Mouse (Mus musculus) heart, adult 2 months (tissue): Measurements from ENCODE around the gene Lmtk2. TPM values are rescaled to one million over a fixed set of nuclear protein-coding genes. Genes with fewer than 3 reads are reported as not detected.
A peak's percentile ranks its signal among the peaks of the same experiment; 100 is the strongest.

ENCODE experiments used
- DNase-seq, 2 experiments: peaks; one replicate each; pipeline ENCODE4 v3.0.0; 2021
- H3K27ac ChIP-seq: fragments of 200-600 bp; 2 replicates; pipeline ENCODE4 v1.8.1; 2022
- H3K27me3 ChIP-seq: fragments of 200-500 bp; 2 replicates; pipeline ENCODE4 v1.6.1; 2012; ENCODE audit warnings: mild to moderate bottlenecking, low read length, inconsistent platforms, mixed read lengths; ENCODE audit not compliant: control insufficient read depth, insufficient read depth
- H3K36me3 ChIP-seq: fragments of 200-500 bp; 2 replicates; pipeline ENCODE4 v1.6.1; 2012; ENCODE audit warnings: low read length, inconsistent platforms; ENCODE audit not compliant: control insufficient read depth, insufficient read depth
- H3K4me1 ChIP-seq: fragments of 200-500 bp; 2 replicates; pipeline ENCODE4 v1.6.1; 2011; ENCODE audit warnings: low read length; ENCODE audit not compliant: control insufficient read depth, insufficient read depth
- H3K4me3 ChIP-seq: fragments of 200-600 bp; 2 replicates; pipeline ENCODE4 v1.8.1; 2022
- H3K79me2 ChIP-seq: fragments of 200-500 bp; replicated peaks from 2 replicates; pipeline ENCODE4 v1.6.1; 2012; ENCODE audit warnings: mild to moderate bottlenecking, inconsistent platforms, low read length, moderate library complexity, mixed read lengths; ENCODE audit not compliant: control insufficient read depth, insufficient read depth
- H3K9ac ChIP-seq: fragments of 200-500 bp; 2 replicates; pipeline ENCODE4 v1.6.1; 2012; ENCODE audit warnings: low read depth, mild to moderate bottlenecking, control low read depth, inconsistent platforms, low read length, mixed read lengths
- CTCF ChIP-seq: fragments of 200-600 bp; IDR thresholded peaks from 2 replicates; pipeline ENCODE4 v1.8.1; 2022; ENCODE audit warnings: antibody characterized with exemption, mild to moderate bottlenecking, moderate library complexity
- EP300 ChIP-seq: fragments of 200-500 bp; IDR thresholded peaks from 2 replicates; pipeline ENCODE4 v1.6.1; 2011; ENCODE audit warnings: low read depth, low read length, control low read depth; ENCODE audit not compliant: insufficient read depth
- POLR2A ChIP-seq: fragments of 200-500 bp; IDR thresholded peaks from 2 replicates; pipeline ENCODE4 v1.6.1; 2011; ENCODE audit warnings: mild to moderate bottlenecking, low read depth, low read length, control low read depth; ENCODE audit not compliant: insufficient read depth
- WGBS: fragments of 180-500 bp; shearing (Covaris S2); methylation state at CpG from one replicate; pipeline ENCODE4 v1.1.7; 2018; 5-methylcytosine and 5-hydroxymethylcytosine counted together
- intact Hi-C: fragments of 180-260 bp; cut with DNase I; formaldehyde crosslinking; loops from one replicate; pipeline ENCODE4 v1.15.1; 2025
- polyA plus RNA-seq: library from polyadenylated mRNA; depleted of rRNA; stranded (reverse); fragments of >200 nt; gene quantifications from 2 replicates; pipeline ENCODE4 v1.2.3, GENCODE M21; 2012
- total RNA-seq, 2 experiments: library from RNA; stranded (reverse); gene quantifications; 2 replicates each; pipeline ENCODE4 v1.2.3; 2021

Lmtk2 gene
- total and polyA plus RNA-seq, 3 experiments = 12.5 to 30.3 (median 27.9) TPM

GRCm38 (mm10) chr5:144169275-144169975 lies 69.2 kb downstream of the Lmtk2 start:
- Histone ChIP-seq H3K79me2 (no peaks in the 10 kb centered on the region), H3K36me3 (no peaks in the 10 kb centered on the region), H3K27ac (no peak overlapping the region), H3K27me3 (no peaks in the 10 kb centered on the region), H3K4me1 (no peaks in the 10 kb centered on the region), H3K4me3 (no peak overlapping the region), H3K9ac (no peak overlapping the region)
- intact Hi-C loops = no loop called here
- DNase-seq = no peak
- 82% methylated on average over 8 of the region's 8 CpGs for WGBS
- TF ChIP-seq CTCF = no peak
- no peak for TF ChIP-seq EP300
- no peak for TF ChIP-seq POLR2A

- WGBS = 93% methylated on average over 18 of the region's 18 CpGs
- Histone ChIP-seq H3K4me3 (no peak overlapping the region), H3K79me2 (no peaks in the 10 kb centered on the region), H3K36me3 (no peaks in the 10 kb centered on the region), H3K9ac (no peak overlapping the region), H3K27ac (no peak overlapping the region), H3K4me1 (no peaks in the 10 kb centered on the region; the same call in 1 of the 2 replicates), H3K27me3 (no peaks in the 10 kb centered on the region)
- intact Hi-C loops = no loop called here
- DNase-seq = no peak
- TF ChIP-seq EP300 = no peak
- TF ChIP-seq CTCF = no peak
- no peak for TF ChIP-seq POLR2A
Measured at GRCm38 (mm10) chr5:144173648-144174047, 73.4 kb downstream of the Lmtk2 start.

- 54% methylated on average over 6 of the region's 6 CpGs for WGBS
- Histone ChIP-seq H3K27ac (no peak overlapping the region), H3K27me3 (no peaks in the 10 kb centered on the region), H3K4me3 (no peak overlapping the region), H3K9ac (no peak overlapping the region), H3K79me2 (no peaks in the 10 kb centered on the region), H3K4me1 (no peaks in the 10 kb centered on the region; the same call in 1 of the 2 replicates), H3K36me3 (no peaks in the 10 kb centered on the region)
- intact Hi-C loops = no loop called here
- no peak for DNase-seq
- TF ChIP-seq POLR2A (no peak), EP300 (no peak), CTCF (no peak)
Measured at GRCm38 (mm10) chr5:144178216-144178615, 78.0 kb downstream of the Lmtk2 start.

- WGBS = 93% methylated on average over 7 of the region's 7 CpGs
- no peak overlapping the region for H3K9ac ChIP-seq
- no peaks in the 10 kb centered on the region for H3K27me3 ChIP-seq
- DNase-seq = peak in 1 of 2 experiments; percentile 51
- intact Hi-C loops = no loop called here
- H3K36me3 ChIP-seq = no peaks in the 10 kb centered on the region
- no peaks in the 10 kb centered on the region; the same call in 1 of the 2 replicates for H3K4me1 ChIP-seq
- no peak for TF ChIP-seq CTCF
- TF ChIP-seq POLR2A = no peak
- TF ChIP-seq EP300 = no peak
- H3K79me2 ChIP-seq = no peaks in the 10 kb centered on the region
- no peak overlapping the region for H3K27ac ChIP-seq
- no peak overlapping the region for H3K4me3 ChIP-seq
Measured at GRCm38 (mm10) chr5:144181249-144181648, 81.0 kb downstream of the Lmtk2 start.

GRCm38 (mm10) chr5:144182542-144183247 lies 82.5 kb downstream of the Lmtk2 start:
- TF ChIP-seq CTCF (no peak), POLR2A (no peak), EP300 (no peak)
- no peaks in the 10 kb centered on the region for H3K36me3 ChIP-seq
- intact Hi-C loops = no loop called here
- no peak overlapping the region for H3K9ac ChIP-seq
- H3K4me1 ChIP-seq = no peaks in the 10 kb centered on the region; the same call in 1 of the 2 replicates
- no peak overlapping the region for H3K27ac ChIP-seq
- WGBS = 55% methylated on average over 20 of the region's 20 CpGs
- H3K79me2 ChIP-seq = no peaks in the 10 kb centered on the region
- no peaks in the 10 kb centered on the region for H3K27me3 ChIP-seq
- DNase-seq = no peak
- no peak overlapping the region for H3K4me3 ChIP-seq

GRCm38 (mm10) chr5:144183248-144183559 lies 83.0 kb downstream of the Lmtk2 start:
- intact Hi-C loops = no loop called here
- no peak overlapping the region for H3K9ac ChIP-seq
- H3K27me3 ChIP-seq = no peaks in the 10 kb centered on the region
- WGBS = 57% methylated on average over 8 of the region's 8 CpGs
- H3K4me1 ChIP-seq = no peaks in the 10 kb centered on the region; the same call in 1 of the 2 replicates
- no peak overlapping the region for H3K27ac ChIP-seq
- H3K79me2 ChIP-seq = no peaks in the 10 kb centered on the region
- H3K36me3 ChIP-seq = no peaks in the 10 kb centered on the region
- TF ChIP-seq POLR2A (no peak), CTCF (no peak), EP300 (no peak)
- no peak overlapping the region for H3K4me3 ChIP-seq
- DNase-seq = no peak
